Mouse (Mus musculus) stomach, postnatal 0 days (tissue): ENCODE results near the gene Tmem39a.

ENCODE experiments used
- CTCF ChIP-seq: IDR thresholded peaks from 2 replicates; pipeline ENCODE4 v1.5.1; 2016; ENCODE audit warnings: antibody characterized with exemption, low read depth, mild to moderate bottlenecking, moderate library complexity
- EP300 ChIP-seq: optimal IDR thresholded peaks from 2 replicates; pipeline ENCODE3; 2016; ENCODE audit warnings: antibody characterized with exemption

DNA sequence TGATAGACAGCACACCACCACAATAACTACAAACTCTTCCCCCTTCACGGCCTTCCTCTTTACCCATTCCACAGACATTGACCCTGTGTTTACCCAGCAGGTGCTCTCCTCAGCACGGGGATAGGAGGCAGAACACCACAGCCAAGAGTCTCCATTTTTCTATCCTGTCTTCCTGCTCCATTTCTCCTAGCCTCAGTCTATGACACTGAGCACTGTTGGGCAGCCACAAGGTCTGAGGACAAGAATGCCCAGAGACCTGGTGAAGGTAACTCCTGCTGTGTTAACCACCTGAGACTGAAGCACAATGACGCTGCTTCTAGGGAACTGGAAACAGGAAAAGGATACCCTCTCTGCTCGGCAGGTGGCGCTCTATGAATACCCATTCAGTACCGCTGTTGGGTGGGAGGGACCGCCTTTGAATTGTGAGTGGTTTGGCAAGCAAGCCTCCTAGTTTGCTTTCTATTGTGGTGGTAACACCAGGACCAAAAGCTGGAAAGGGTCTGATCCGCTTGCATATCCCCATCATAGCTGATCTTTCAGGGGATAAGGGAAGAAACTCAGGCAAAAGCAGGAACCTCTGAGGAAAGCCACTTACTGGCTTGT is 21.9 kb upstream of the Tmem39a start:
- TF ChIP-seq CTCF (peak; percentile 92), EP300 (no peak)
